Mouse (Mus musculus) neural tube, embryonic 11.5 days (tissue): ENCODE results near the gene Timd2. TPM values are rescaled to one million over a fixed set of nuclear protein-coding genes. Genes with fewer than 3 reads are reported as not detected.
"Not testable (repeated sequence)": the region's sequence is repeated elsewhere in the genome, so short reads cannot be mapped to it uniquely, and the experiment has no call there.

ENCODE experiments used
- ATAC-seq: fragments of 200-750 bp; cut with Nextera tagmentation; 2 replicates; pipeline ENCODE4 v1.8.0; 2017; ENCODE audit warnings: moderate number of reproducible peaks, mild to moderate bottlenecking, moderate TSS enrichment, moderate library complexity; ENCODE audit not compliant: insufficient read depth, low FRiP score, low TSS enrichment
- DNase-seq: peaks from one replicate; pipeline ENCODE4 v3.0.0-alpha.2; 2015; ENCODE audit warnings: low spot score
- H3K27ac ChIP-seq: fragments of 300-500 bp; sonication (generic); 2 replicates; pipeline ENCODE4 v1.5.1; 2014; ENCODE audit warnings: low read depth, mild to moderate bottlenecking, low read length
- H3K27me3 ChIP-seq: fragments of 300-500 bp; sonication (generic); 2 replicates; pipeline ENCODE4 v1.6.1; 2014; ENCODE audit warnings: mild to moderate bottlenecking, low read length, mixed read lengths; ENCODE audit not compliant: control insufficient read depth, insufficient read depth
- H3K36me3 ChIP-seq: fragments of 300-500 bp; sonication (generic); 2 replicates; pipeline ENCODE4 v1.6.1; 2014; ENCODE audit warnings: mild to moderate bottlenecking, low read length, moderate library complexity, mixed read lengths; ENCODE audit not compliant: control insufficient read depth, insufficient read depth
- H3K4me1 ChIP-seq: fragments of 300-500 bp; sonication (generic); 2 replicates; pipeline ENCODE4 v1.6.1; 2014; ENCODE audit warnings: low read length, mixed read lengths; ENCODE audit not compliant: control insufficient read depth, insufficient read depth
- H3K4me2 ChIP-seq: fragments of 300-500 bp; sonication (generic); 2 replicates; pipeline ENCODE4 v1.6.1; 2014; ENCODE audit warnings: low read depth, mild to moderate bottlenecking, moderate library complexity
- H3K4me3 ChIP-seq: fragments of 300-500 bp; sonication (generic); 2 replicates; pipeline ENCODE4 v1.5.1; 2014; ENCODE audit warnings: low read depth, low read length
- H3K9ac ChIP-seq: fragments of 300-500 bp; sonication (generic); 2 replicates; pipeline ENCODE4 v1.6.1; 2014; ENCODE audit warnings: mild to moderate bottlenecking, low read length
- H3K9me3 ChIP-seq: fragments of 300-500 bp; sonication (generic); 2 replicates; pipeline ENCODE4 v1.6.1; 2016; ENCODE audit warnings: low read length; ENCODE audit not compliant: control insufficient read depth
- WGBS: fragments of 180-500 bp; shearing (Covaris S2); extraction: QIAGEN DNeasy Blood & Tissue Kit; methylation state at CpG from one replicate; pipeline ENCODE4 v1.1.7; 2014; 5-methylcytosine and 5-hydroxymethylcytosine counted together
- polyA plus RNA-seq: library from polyadenylated mRNA; unstranded; fragments of >200 nt; fragmentation: Nextera tagmentation; extraction: Ambion mirVana; gene quantifications from 2 replicates; pipeline ENCODE4 v1.2.1, GENCODE M21; 2014

The Timd2 gene
- polyA plus RNA-seq, 1 experiment from 2014 or later: not detected

GRCm38 (mm10) chr11:46682842-46683241 lies 24.0 kb downstream of the Timd2 start:
- Histone ChIP-seq H3K4me2 (no peak overlapping the region), H3K27me3 (no peaks in the 10 kb centered on the region), H3K27ac (no peak overlapping the region), H3K9me3 (no peaks in the 10 kb centered on the region), H3K36me3 (no peaks in the 10 kb centered on the region), H3K4me1 (no peaks in the 10 kb centered on the region), H3K4me3 (no peak overlapping the region), H3K9ac (no peak overlapping the region)
- no peak for ATAC-seq
- DNase-seq: no peak
- 100% methylated on average over 1 of the region's 1 CpGs for WGBS

- no peak overlapping the region for H3K4me2 ChIP-seq
- no peaks in the 10 kb centered on the region for H3K4me1 ChIP-seq
- no peaks in the 10 kb centered on the region for H3K36me3 ChIP-seq
- H3K9ac ChIP-seq: no peak overlapping the region
- H3K27me3 ChIP-seq: no peaks in the 10 kb centered on the region
- H3K27ac ChIP-seq: no peak overlapping the region
- no peak overlapping the region for H3K4me3 ChIP-seq
- 64% methylated on average over 2 of the region's 2 CpGs for WGBS
- no peak for DNase-seq
- H3K9me3 ChIP-seq: no peaks in the 10 kb centered on the region
- ATAC-seq: no peak
Observed at GRCm38 (mm10) chr11:46667938-46668337, 38.9 kb downstream of the Timd2 start.

DNA sequence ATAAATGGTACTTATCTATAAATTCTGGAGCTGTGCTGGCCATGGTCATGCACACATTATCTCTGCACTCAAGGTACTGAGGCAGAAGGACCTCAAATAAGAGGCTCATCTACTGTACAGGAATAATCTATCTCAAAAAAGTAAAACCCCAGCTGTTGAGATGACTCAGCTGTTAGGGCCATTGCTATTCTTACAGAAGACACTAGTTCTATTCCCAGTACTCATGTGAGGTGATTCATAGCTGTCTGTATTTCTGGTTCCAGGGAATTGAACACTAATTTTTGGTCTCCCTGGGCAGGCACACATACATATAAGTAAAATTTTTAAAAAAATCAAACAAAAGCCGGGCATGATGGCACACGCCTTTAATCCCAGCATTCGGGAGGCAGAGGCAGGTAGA lies 39.8 kb downstream of the Timd2 start:
- Histone ChIP-seq H3K27me3 (no peaks in the 10 kb centered on the region), H3K4me3 (no peak overlapping the region), H3K27ac (no peak overlapping the region), H3K9me3 (no peaks in the 10 kb centered on the region), H3K36me3 (no peaks in the 10 kb centered on the region), H3K9ac (no peak overlapping the region), H3K4me2 (no peak overlapping the region), H3K4me1 (no peaks in the 10 kb centered on the region)
- ATAC-seq (no peak), DNase-seq (no peak)
- WGBS: 91% methylated on average over 3 of the region's 3 CpGs

- ATAC-seq (peak; percentile 70; the same call in 1 of the 2 replicates), DNase-seq (peak; percentile 36)
- Histone ChIP-seq H3K4me1 (no peaks in the 10 kb centered on the region), H3K4me2 (no peak overlapping the region), H3K27me3 (no peaks in the 10 kb centered on the region), H3K9me3 (no peaks in the 10 kb centered on the region), H3K9ac (no peak overlapping the region), H3K27ac (no peak overlapping the region), H3K4me3 (no peak overlapping the region), H3K36me3 (no peaks in the 10 kb centered on the region)
- 70% methylated on average over 6 of the region's 6 CpGs for WGBS
Observed at GRCm38 (mm10) chr11:46665599-46666522, 41.0 kb downstream of the Timd2 start.

DNA sequence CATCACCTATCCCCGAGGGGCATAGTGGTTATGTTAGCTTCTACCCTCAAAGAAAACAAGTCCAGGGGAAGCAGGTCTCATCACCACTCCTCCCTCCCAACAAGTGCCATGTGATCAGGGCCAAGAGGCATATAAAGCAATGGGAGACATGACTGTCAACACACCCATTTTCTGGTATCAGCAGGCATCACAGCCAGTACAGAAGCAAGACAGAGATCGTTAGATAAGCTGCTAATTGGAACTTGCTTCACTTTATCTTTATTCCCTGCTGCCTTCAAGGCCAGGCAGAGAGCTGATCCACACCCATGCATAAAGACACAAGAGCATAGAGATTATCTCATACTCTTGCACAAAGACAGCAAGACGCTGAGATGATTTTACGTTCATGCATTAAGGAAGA lies 43.6 kb downstream of the Timd2 start:
- H3K4me3 ChIP-seq: no peak overlapping the region
- no peaks in the 10 kb centered on the region for H3K27me3 ChIP-seq
- H3K27ac ChIP-seq: no peak overlapping the region
- H3K4me1 ChIP-seq: no peaks in the 10 kb centered on the region
- H3K9me3 ChIP-seq: no peaks in the 10 kb centered on the region
- ATAC-seq: no peak
- 75% methylated on average over 4 of the region's 4 CpGs for WGBS
- no peak overlapping the region for H3K4me2 ChIP-seq
- no peaks in the 10 kb centered on the region for H3K36me3 ChIP-seq
- no peak for DNase-seq
- H3K9ac ChIP-seq: no peak overlapping the region

DNA sequence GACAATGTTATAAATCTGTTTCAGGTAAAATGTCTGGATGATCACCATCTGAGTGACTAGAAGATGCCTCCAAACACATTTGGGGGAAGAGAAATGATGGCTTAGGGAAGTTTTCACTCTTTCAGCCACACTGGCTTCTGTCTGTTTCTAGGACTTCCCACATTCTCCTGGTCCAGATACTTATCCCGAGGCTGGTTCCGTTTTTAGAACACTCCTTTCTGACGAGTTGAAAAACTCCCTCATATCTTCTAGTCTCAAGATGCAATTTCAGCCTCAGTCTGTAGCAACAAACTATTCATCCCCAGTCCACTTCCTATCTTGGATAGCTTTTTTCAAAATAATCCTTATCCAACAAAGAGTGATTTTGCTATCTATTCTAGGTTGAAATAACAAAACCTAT lies 54.4 kb downstream of the Timd2 start:
- Histone ChIP-seq H3K4me1 (no peaks in the 10 kb centered on the region), H3K27me3 (no peaks in the 10 kb centered on the region), H3K36me3 (no peaks in the 10 kb centered on the region), H3K9me3 (no peaks in the 10 kb centered on the region), H3K9ac (no peak overlapping the region), H3K27ac (no peak overlapping the region), H3K4me2 (no peak overlapping the region), H3K4me3 (no peak overlapping the region)
- 90% methylated on average over 3 of the region's 3 CpGs for WGBS
- no peak for DNase-seq
- ATAC-seq: no peak

DNA sequence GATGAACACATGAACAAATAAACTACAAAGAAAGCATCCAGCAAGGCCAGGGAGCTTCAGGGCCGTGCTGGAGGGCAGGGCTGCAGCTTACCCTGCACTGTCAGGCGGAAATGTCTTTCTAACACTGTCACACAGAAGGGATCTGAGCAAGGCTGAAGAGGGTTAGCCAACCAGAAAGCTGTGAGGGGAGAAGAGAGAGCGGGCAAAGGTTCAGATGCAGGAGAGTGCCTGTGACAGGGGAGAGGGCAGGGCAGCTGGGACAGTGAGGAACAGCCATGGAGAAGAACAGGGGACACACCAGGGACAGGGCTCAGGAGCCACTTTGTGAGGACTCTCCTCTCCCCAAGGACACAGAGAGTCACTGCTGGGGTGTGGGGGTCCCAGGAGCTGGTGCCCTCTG lies 57.2 kb downstream of the Timd2 start:
- 59% methylated on average over 3 of the region's 3 CpGs for WGBS
- not testable (repeated sequence) for H3K27me3 ChIP-seq, H3K4me1 ChIP-seq, H3K4me2 ChIP-seq, H3K4me3 ChIP-seq, H3K9me3 ChIP-seq, H3K36me3 ChIP-seq, H3K9ac ChIP-seq, DNase-seq, H3K27ac ChIP-seq, ATAC-seq

- Histone ChIP-seq H3K4me2 (no peak overlapping the region), H3K36me3 (no peaks in the 10 kb centered on the region), H3K4me3 (no peak overlapping the region), H3K27me3 (no peaks in the 10 kb centered on the region), H3K9ac (no peak overlapping the region), H3K27ac (no peak overlapping the region), H3K4me1 (no peaks in the 10 kb centered on the region), H3K9me3 (no peaks in the 10 kb centered on the region)
- WGBS: 97% methylated on average over 1 of the region's 1 CpGs
- DNase-seq (no peak), ATAC-seq (no peak)
Observed at GRCm38 (mm10) chr11:46644824-46645223, 62.0 kb downstream of the Timd2 start.

- H3K4me1 ChIP-seq: no peaks in the 10 kb centered on the region
- H3K4me3 ChIP-seq: no peak overlapping the region
- H3K27me3 ChIP-seq: no peaks in the 10 kb centered on the region
- H3K9me3 ChIP-seq: no peaks in the 10 kb centered on the region
- no peak for ATAC-seq
- 81% methylated on average over 3 of the region's 3 CpGs for WGBS
- no peak overlapping the region for H3K27ac ChIP-seq
- DNase-seq: no peak
- no peak overlapping the region for H3K4me2 ChIP-seq
- H3K36me3 ChIP-seq: no peaks in the 10 kb centered on the region
- H3K9ac ChIP-seq: no peak overlapping the region
Observed at GRCm38 (mm10) chr11:46636568-46636967, 70.3 kb downstream of the Timd2 start.
